Mouse (Mus musculus) CD8-positive naive resting alpha-beta T cell, adult 2 months (primary cell): ENCODE data around the gene Dguok.
A peak's percentile ranks its signal among the peaks of the same experiment; 100 is the strongest.

ENCODE experiments used
- DNase-seq, 2 experiments: peaks; one replicate each; pipeline ENCODE4 v3.0.0; 2022; ENCODE audit warnings: low read depth in 2 of 2, low spot score in 2 of 2

Dguok gene

GRCm38 (mm10) chr6:83456131-83456983 is 50.4 kb downstream of the Dguok start:
- peak; percentile 61 to 67 for DNase-seq

GRCm38 (mm10) chr6:83455328-83456130 is 51.2 kb downstream of the Dguok start:
- peak; percentile 30 to 46 for DNase-seq

GRCm38 (mm10) chr6:83453706-83454105 is 53.1 kb downstream of the Dguok start:
- DNase-seq: no peak

- DNase-seq: no peak
Measured at GRCm38 (mm10) chr6:83450451-83451303, 56.1 kb downstream of the Dguok start.

GRCm38 (mm10) chr6:83449440-83449839 is 57.3 kb downstream of the Dguok start:
- no peak for DNase-seq

- DNase-seq: peak in 1 of 2 experiments; percentile 42
Measured at GRCm38 (mm10) chr6:83448911-83449310, 57.9 kb downstream of the Dguok start.

- DNase-seq: no peak
Measured at GRCm38 (mm10) chr6:83447031-83447430, 59.7 kb downstream of the Dguok start.

- no peak for DNase-seq
Measured at GRCm38 (mm10) chr6:83445796-83446195, 61.0 kb downstream of the Dguok start.

- DNase-seq: no peak
Measured at GRCm38 (mm10) chr6:83443441-83444340, 63.1 kb downstream of the Dguok start.

- no peak for DNase-seq
Measured at GRCm38 (mm10) chr6:83442639-83443038, 64.1 kb downstream of the Dguok start.

GRCm38 (mm10) chr6:83441259-83442061 is 65.3 kb downstream of the Dguok start:
- DNase-seq: peak; percentile 63

- peak in 1 of 2 experiments; percentile 32 for DNase-seq
Measured at GRCm38 (mm10) chr6:83440510-83441258, 66.1 kb downstream of the Dguok start.

- no peak for DNase-seq
Measured at GRCm38 (mm10) chr6:83440197-83440509, 66.6 kb downstream of the Dguok start.

GRCm38 (mm10) chr6:83439781-83440180 is 67.0 kb downstream of the Dguok start:
- no peak for DNase-seq

GRCm38 (mm10) chr6:83439119-83439767 is 67.5 kb downstream of the Dguok start:
- no peak for DNase-seq

- DNase-seq: no peak
Measured at GRCm38 (mm10) chr6:83438584-83438983, 68.2 kb downstream of the Dguok start.

- DNase-seq: no peak
Measured at GRCm38 (mm10) chr6:83437802-83438201, 69.0 kb downstream of the Dguok start.

GRCm38 (mm10) chr6:83437225-83437624 is 69.5 kb downstream of the Dguok start:
- peak in 1 of 2 experiments; percentile 41 for DNase-seq
